Mouse (Mus musculus): ENCODE measurements around the gene Tex33.
"Not testable (repeated sequence)": the region's sequence is repeated elsewhere in the genome, so short reads cannot be mapped to it uniquely, and the experiment has no call there.

Gene Tex33

DNA sequence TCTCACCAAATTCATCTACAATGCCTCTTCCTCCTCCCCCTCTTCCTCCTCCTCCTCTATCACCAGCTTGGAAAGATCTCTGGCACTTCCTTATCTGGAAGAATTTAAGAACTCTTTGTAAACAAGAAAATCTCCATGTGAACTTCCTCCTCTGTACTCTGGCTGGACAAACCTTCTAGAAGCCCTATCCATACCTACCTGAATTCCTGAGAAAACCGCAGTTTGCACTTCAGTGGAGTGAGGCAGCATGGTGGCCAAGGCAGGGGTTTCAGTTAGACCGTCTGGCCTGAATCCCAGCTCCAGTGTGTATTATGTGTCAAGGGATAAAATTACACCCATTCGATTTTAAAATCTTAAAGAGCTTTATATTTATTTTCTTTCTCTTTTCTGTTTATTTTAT, 22.9 kb downstream of the Tex33 start:
- DNase-seq, result no peak

DNA sequence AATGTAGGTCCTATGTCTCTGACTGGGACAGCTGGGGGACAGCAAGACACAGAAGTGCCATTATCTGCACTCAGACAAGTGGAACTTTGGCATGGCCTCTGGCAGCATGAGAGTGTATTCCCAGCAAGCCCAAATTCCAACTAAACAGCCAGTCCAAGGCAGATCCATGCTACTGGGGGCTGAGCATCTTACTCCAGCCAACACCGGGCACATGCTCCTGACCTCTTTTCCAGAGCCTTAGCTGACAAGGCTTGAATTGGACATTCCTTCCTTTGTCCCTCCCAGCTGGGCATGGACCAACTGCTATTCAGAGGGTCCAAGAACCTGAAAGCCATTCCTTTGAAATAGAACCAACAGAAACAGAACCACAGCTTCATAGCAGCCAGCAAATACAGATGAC, 26.1 kb downstream of the Tex33 start:
- DNase-seq, result peak in 1 of 2 experiments; percentile 42

- DNase-seq, result peak; percentile 71 to 72
These were observed 26.8 kb downstream of the Tex33 start for GRCm38 (mm10) chr15:78368926-78369346.

GRCm38 (mm10) chr15:78367811-78368210, 27.9 kb downstream of the Tex33 start:
- DNase-seq, result no peak

DNA sequence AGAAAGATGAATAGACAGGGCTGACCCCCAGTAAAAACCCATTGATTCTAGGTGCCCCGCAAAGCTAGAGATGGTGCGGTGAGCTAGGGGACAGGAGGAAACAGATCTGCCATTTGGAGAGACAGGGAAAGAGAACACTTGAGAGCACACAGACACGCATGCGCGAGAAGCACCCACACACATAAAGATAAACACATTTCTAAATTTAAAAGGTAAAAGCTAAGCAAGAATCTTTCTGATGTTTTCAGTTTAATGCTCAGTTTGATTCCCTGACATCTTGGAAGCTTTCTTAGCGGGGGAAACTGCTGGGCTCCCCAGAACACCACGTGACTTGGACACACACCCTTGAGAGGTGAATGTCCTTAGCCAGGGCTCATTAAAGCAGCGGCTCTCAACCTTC, 28.8 kb downstream of the Tex33 start:
- DNase-seq, result no peak

DNA sequence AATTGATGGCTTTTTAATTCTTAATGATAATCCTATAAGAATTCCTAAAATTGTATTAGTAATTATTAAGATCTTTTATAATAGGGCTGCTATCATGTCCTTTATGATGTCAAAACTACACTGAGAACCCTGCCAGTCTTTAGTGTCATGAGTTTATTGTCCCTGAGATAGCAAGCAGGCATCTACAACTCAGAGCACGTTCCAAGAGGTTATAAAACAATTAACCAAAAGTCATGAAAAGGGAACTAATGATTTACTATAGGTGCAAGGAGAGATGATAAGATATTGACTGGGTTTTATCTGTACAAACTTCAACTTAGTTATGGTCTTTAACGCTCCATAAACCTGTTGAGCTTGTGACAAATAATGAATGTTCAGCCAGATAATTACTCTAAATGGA, 29.8 kb downstream of the Tex33 start:
- no peak for DNase-seq

GRCm38 (mm10) chr15:78355548-78355947, 40.2 kb downstream of the Tex33 start:
- DNase-seq, result no peak

DNA sequence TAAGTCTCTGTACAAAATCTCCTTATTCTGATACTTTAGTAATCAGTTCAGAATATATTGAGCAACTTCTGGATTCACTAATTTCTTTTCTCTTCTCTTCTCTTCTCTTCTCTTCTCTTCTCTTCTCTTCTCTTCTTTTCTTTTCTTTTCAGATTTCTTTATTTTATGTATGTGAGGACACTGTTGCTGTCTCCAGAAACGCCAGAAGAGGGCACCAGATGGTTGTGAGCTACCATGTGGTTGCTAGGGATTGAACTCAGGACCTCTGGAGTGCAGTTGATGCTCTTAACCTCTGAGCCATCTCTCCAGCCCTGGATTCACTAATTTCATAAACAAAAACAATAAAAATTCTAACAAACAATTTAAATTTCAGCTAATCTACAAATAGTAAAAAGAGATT, 40.8 kb downstream of the Tex33 start:
- DNase-seq, result peak; percentile 80 to 82

DNA sequence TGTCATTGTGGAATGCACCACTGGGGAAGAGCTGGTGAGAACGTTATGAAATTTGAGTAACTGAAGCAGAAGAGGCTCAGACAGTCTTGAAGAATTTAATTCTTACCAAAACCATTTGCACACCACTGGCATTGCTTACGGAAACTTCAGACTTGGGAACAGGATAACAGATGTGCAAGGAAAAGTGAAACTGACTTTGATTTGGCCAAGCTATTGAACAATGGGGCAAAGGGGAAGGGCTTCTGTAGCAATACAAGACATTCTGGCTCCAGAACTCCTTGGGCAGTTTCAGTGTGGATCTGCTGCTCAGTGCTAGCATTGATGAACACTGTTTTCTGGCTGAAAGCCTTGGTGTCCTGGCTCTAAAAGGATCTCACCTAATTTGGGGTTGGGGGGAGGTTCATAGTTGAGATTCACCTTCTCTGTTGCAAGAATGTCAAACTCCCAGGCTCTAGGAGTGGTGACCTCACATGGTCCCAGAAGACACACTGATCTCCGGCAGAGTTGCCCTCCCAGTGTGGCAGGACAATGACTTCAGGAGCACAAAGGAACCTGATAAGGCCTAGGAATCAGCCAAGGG, 44.0 kb downstream of the Tex33 start:
- no peak for DNase-seq

- no peak for DNase-seq
These were observed 51.1 kb downstream of the Tex33 start for GRCm38 (mm10) chr15:78344567-78344966.

DNA sequence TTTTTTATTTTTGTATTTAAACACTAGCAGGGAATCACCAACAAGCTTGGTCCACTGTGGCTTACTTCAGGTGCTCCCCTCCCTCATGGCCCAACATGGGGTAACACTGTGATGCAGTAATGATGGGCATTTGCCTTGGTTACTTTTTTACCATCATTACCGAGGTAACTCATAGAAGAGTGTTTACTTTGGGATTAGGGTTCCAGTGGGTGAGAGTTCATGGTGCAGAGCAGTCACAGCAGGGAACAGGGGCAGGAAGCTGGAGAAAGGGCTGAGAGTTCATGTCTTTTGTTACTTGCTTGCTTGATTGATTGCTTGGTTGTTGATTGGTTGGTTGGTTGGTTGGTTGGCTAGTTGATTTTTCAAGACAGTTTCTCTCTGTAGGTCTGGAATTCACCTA, 52.0 kb downstream of the Tex33 start:
- no peak for DNase-seq

DNA sequence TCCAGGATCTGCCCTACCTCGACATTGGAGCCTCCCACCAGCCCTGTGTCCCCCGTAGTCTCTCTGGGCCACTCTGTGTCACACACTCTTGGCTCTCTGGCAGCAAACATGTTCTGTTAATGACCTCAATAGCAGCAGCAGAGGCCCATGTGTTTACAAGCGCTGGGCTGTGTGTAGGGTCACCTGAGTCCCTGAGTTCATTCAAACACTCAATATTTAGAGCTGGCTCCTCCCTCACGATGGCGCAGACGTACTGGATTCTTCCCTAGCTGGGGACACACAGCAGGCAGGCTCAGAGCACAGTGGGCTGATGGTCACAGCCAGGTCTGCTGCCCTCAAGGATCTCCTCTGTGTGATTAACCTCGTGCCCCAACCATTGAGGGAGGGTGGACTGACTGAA, 54.8 kb downstream of the Tex33 start:
- not testable (repeated sequence) for DNase-seq

DNA sequence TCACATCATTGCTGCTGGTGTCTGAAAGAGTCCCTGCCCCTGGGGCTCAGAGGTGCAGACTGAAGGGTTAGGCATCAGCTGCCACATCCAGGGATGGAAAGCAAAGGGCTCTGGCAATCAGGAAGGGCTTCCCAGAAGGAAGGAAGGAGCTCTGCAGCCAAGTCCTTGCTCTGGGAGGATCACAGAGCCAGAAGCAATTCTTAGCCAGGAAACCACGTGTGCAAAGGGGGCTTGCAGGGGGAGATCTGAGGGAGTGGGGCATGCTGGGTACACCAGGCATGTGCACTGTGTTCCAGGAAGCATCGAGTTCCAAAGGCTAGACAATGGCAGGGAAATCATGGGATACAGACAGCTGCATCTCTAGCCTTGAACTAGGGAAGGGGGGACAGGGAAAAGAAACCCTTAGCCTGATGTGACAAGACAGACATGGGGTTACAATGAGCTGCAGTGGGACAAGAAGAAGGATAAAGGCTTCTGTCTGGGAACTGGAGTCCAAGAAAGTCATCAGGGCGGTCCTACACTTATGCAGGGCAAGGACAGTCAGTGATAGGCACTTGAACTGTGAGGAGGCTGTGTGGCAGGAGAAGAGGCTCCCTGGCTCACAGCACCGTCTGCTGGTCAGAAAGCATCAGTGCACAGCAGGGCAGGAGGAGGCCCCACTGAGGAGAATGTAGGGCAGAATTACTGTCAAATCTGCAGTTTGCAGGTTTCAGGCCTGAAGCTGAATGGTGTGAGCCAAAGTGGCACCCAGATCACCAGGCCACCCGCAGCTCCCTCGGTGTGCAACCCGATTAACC, 55.9 kb downstream of the Tex33 start:
- peak; percentile 79 for DNase-seq

GRCm38 (mm10) chr15:78334380-78334779, 61.3 kb downstream of the Tex33 start:
- DNase-seq, result no peak

DNA sequence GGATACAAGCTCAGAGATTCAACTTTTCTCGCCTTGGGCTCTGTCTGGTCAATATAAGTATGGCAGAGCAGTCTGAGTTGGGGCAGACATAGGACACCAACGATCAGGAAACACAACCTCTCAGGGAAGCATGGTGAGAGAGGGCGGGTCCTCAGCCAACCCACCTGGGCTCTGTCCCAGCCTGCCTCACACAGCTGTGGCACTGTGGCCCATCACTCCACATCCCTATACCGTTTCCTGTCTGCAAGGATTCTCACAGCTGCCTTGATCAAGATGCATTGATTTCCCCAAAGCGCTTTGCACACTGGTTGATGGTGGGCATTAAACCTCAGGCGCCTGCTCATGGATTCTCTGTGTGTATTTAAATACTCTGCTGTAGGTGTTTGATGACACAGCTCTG, 62.7 kb downstream of the Tex33 start:
- DNase-seq, result no peak

DNA sequence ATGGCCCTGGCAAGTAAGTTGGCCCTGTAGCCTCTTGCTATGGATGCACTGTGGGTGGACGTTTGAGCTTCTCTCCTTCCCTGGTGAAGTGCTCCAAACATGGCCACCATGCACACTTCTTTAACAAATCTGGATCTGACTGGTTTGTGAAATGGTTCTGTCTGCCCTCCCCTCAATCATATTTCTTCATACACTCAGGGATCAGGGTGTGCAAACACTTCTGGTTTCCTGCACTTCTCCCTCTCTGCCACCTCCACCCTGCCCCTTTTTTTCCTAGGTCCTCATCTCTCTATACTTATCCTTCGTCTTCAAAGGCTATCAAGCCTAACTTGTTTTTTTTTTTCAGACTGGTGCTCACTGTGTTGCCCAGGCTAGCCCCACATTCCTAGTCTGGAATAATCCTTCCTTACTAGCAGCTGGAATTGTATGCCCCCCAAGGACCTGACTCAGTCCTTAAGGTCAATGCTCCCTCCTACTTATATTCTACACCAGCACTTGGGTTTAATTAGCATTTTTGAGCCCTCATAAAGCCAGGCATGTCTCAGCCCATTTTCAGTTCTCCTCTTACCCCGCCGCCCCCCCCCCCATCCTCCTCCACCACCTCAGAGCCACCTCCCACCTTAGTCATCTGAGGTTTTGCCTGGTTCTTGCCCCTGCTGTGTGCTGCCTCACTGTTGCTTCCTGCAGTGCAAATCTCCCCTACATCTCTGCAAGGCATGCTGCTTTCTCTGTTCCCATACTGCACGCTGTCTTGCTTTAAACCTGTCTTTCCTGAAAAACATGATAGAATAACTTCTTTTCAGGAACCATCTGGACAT, 64.0 kb downstream of the Tex33 start:
- no peak for DNase-seq

- no peak for DNase-seq
These were observed 65.0 kb downstream of the Tex33 start for GRCm38 (mm10) chr15:78330706-78331105.

DNA sequence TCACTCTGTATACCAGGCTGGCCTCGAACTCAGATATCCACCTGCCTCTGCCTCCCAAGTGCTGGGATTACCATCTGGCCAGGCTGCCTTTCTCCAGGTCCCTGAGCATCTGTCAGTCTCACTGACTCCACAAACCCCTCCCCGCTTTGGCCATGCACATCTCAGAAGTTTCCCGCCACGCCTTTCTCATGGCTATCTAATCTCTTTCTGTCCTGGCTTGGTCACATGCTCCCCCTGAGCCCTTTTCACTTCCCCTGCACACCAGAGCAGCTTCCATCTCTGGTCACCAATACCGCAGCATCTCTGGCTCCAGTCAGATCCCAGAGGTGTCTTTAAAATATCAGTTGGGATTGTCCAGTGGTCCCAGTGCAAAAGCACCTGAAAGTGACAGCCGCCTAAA, 65.7 kb downstream of the Tex33 start:
- not testable (repeated sequence) for DNase-seq

DNA sequence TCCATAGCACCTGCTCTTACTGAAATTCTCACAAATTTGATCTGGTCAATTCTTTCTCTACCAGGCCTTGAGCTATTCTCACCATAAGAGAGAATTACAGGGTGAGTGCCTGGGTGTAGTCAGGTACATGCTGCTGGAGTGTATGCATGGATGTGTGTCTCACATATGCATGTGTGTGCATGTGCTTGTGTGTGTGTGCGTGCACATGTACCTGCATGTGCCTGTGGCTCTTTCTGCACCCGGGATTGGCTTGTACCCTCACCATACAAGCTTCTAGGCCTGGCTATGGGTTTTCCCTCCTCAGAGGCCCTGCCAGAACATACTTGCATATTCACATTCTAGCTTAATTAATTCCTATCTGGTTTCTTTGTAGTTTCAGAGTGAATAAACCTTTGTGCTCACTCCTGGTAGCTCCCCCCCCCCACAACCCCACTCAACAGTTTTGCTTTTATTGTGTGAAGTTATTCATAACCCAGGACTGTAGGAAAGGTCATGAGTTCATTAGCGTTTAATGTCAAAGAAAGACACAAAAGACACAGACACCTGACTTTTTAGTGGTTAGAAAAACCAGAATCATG, 67.1 kb downstream of the Tex33 start:
- no peak for DNase-seq
